Comparison of ENCODE assay signal across 8 mouse cellular contexts in genomic region chr1:79859026-79859425, GRCm38 (mm10). TPM values are rescaled to one million over a fixed set of nuclear protein-coding genes. Genes with fewer than 3 reads are reported as not detected.
DNase-seq lines count a peak whose midpoint lies in the region; ATAC-seq lines count a peak whose summit lies in the region.

No protein-coding gene starts in this region.

- H3K9me3 ChIP-seq in heart, embryonic 12.5 days (replicated peaks): no peaks in the 10 kb centered on the region
- no peaks in the 10 kb centered on the region for H3K9me3 ChIP-seq in hindbrain, embryonic 13.5 days
- H3K9me3 ChIP-seq in midbrain, embryonic 13.5 days: no peaks in the 10 kb centered on the region

- ATAC-seq in heart, embryonic 12.5 days (ENCODE audit: insufficient number of reproducible peaks, low FRiP score): no peak
- peak; percentile 7; the same call in 1 of the 2 replicates for ATAC-seq in hindbrain, embryonic 13.5 days (ENCODE audit: low FRiP score)
- no peak; the same call in 1 of the 2 replicates for ATAC-seq in midbrain, embryonic 13.5 days

- 16% methylated on average over 4 of the region's 4 CpGs for WGBS in heart, embryonic 12.5 days
- 26% methylated on average over 4 of the region's 4 CpGs for WGBS in hindbrain, embryonic 13.5 days
- WGBS in midbrain, embryonic 13.5 days: 43% methylated on average over 4 of the region's 4 CpGs

- peak overlapping the region; percentile 89 for H3K4me2 ChIP-seq in heart, embryonic 12.5 days
- peak overlapping the region; percentile 94 for H3K4me2 ChIP-seq in hindbrain, embryonic 13.5 days
- peak overlapping the region; percentile 96 for H3K4me2 ChIP-seq in midbrain, embryonic 13.5 days (replicated peaks)

- H3K9ac ChIP-seq in heart, embryonic 12.5 days: peak overlapping the region; percentile 88
- H3K9ac ChIP-seq in hindbrain, embryonic 13.5 days: peak overlapping the region; percentile 85
- H3K9ac ChIP-seq in midbrain, embryonic 13.5 days (replicated peaks): peak overlapping the region; percentile 78

- H3K4me3 ChIP-seq in heart, embryonic 12.5 days: peak overlapping the region; percentile 75
- H3K4me3 ChIP-seq in hindbrain, embryonic 13.5 days: peak overlapping the region; percentile 79
- peak overlapping the region; percentile 74 for H3K4me3 ChIP-seq in midbrain, embryonic 13.5 days (replicated peaks)

- H3K4me1 ChIP-seq in heart, embryonic 12.5 days (replicated peaks): peaks cover 42% of the 10 kb centered on the region
- H3K4me1 ChIP-seq in hindbrain, embryonic 13.5 days (replicated peaks): peaks cover 63% of the 10 kb centered on the region
- peaks cover 55% of the 10 kb centered on the region for H3K4me1 ChIP-seq in midbrain, embryonic 13.5 days (replicated peaks)

- no peaks in the 10 kb centered on the region for H3K27me3 ChIP-seq in heart, embryonic 12.5 days (replicated peaks)
- H3K27me3 ChIP-seq in hindbrain, embryonic 13.5 days: no peaks in the 10 kb centered on the region; the same call in 1 of the 2 replicates
- peaks cover 25% of the 10 kb centered on the region for H3K27me3 ChIP-seq in midbrain, embryonic 13.5 days

- no peaks in the 10 kb centered on the region for H3K36me3 ChIP-seq in heart, embryonic 12.5 days
- H3K36me3 ChIP-seq in hindbrain, embryonic 13.5 days: no peaks in the 10 kb centered on the region
- no peaks in the 10 kb centered on the region for H3K36me3 ChIP-seq in midbrain, embryonic 13.5 days

- 0 out of 2 replicates have a peak overlapping the region, but pooled peaks have one; percentile 15 for H3K27ac ChIP-seq in heart, embryonic 12.5 days (ENCODE audit: poor library complexity, severe bottlenecking)
- H3K27ac ChIP-seq in hindbrain, embryonic 13.5 days: 0 out of 2 replicates have a peak overlapping the region, but pooled peaks have one; percentile 23
- H3K27ac ChIP-seq in midbrain, embryonic 13.5 days: no peak overlapping the region

- DNase-seq in heart, postnatal 4 days: no peak
- peak; percentile 16 for DNase-seq in ZHBTc4 (ENCODE audit: low read depth, low spot score)
- DNase-seq in gastrocnemius, postnatal 25 days: no peak
- no peak for DNase-seq in thymus, postnatal 10 days (ENCODE audit: low spot score in 2 of 2)
- no peak for DNase-seq in urinary bladder, postnatal 25 days (ENCODE audit: low spot score)

RNA-seq across cellular contexts. Expression of gene Serpine2, which starts 2.0 kb away (rescaled TPM):
- 171 and 177 TPM in 2 replicates for polyA plus RNA-seq in heart, embryonic 12.5 days (2016; fragmentation: Nextera tagmentation; extraction: Ambion mirVana)
- 10 to 100 TPM; 47.6 to 50.4 TPM for total RNA-seq in heart, postnatal 4 days (2021)
- 210 and 215 TPM in 2 replicates for polyA plus RNA-seq in hindbrain, embryonic 13.5 days (2015; fragmentation: Nextera tagmentation; extraction: Ambion mirVana)
- polyA plus RNA-seq in midbrain, embryonic 13.5 days (2015; fragmentation: Nextera tagmentation; extraction: Ambion mirVana): 106 and 116 TPM in 2 replicates
- total RNA-seq in gastrocnemius, postnatal 25 days (2021): 10 to 100 TPM; 65.6 to 84.1 TPM
